Mouse (Mus musculus) lung, embryonic 16.5 days (tissue): Measurements from ENCODE around the gene Wdr24. TPM values are rescaled to one million over a fixed set of nuclear protein-coding genes. Genes with fewer than 3 reads are reported as not detected.

ENCODE experiments used
- ATAC-seq: fragments of 200-750 bp; cut with Nextera tagmentation; 2 replicates; pipeline ENCODE4 v1.8.0; 2017; ENCODE audit warnings: low read depth, mild to moderate bottlenecking, moderate library complexity
- H3K27ac ChIP-seq: fragments of 300-500 bp; sonication (generic); 2 replicates; pipeline ENCODE4 v1.5.1; 2014; ENCODE audit warnings: mild to moderate bottlenecking, control low read depth, low read length
- H3K27me3 ChIP-seq: fragments of 300-500 bp; sonication (generic); 2 replicates; pipeline ENCODE4 v1.6.1; 2014; ENCODE audit warnings: low read depth, low read length, mixed read lengths; ENCODE audit not compliant: control insufficient read depth, insufficient read depth
- H3K36me3 ChIP-seq: fragments of 300-500 bp; sonication (generic); 2 replicates; pipeline ENCODE4 v1.6.1; 2014; ENCODE audit warnings: low read length; ENCODE audit not compliant: control insufficient read depth, insufficient read depth
- H3K4me1 ChIP-seq: fragments of 300-500 bp; sonication (generic); replicated peaks from 2 replicates; pipeline ENCODE4 v1.6.1; 2014; ENCODE audit warnings: low read length, mixed read lengths; ENCODE audit not compliant: control insufficient read depth, insufficient read depth
- H3K4me2 ChIP-seq: fragments of 300-500 bp; sonication (generic); 2 replicates; pipeline ENCODE4 v1.6.1; 2014; ENCODE audit warnings: low read depth, low read length, control low read depth
- H3K4me3 ChIP-seq: fragments of 300-500 bp; sonication (generic); 2 replicates; pipeline ENCODE4 v1.5.1; 2014; ENCODE audit warnings: mild to moderate bottlenecking, low read length, control low read depth
- H3K9ac ChIP-seq: fragments of 300-500 bp; sonication (generic); 2 replicates; pipeline ENCODE4 v1.6.1; 2014; ENCODE audit warnings: low read length, control low read depth
- H3K9me3 ChIP-seq: fragments of 300-500 bp; sonication (generic); 2 replicates; pipeline ENCODE4 v1.6.1; 2016; ENCODE audit warnings: low read length; ENCODE audit not compliant: control insufficient read depth
- WGBS: fragments of 180-500 bp; shearing (Covaris S2); extraction: QIAGEN DNeasy Blood & Tissue Kit; methylation state at CpG from one replicate; pipeline ENCODE4 v1.1.7; 2014; 5-methylcytosine and 5-hydroxymethylcytosine counted together
- polyA plus RNA-seq: library from polyadenylated mRNA; unstranded; fragments of >200 nt; fragmentation: Nextera tagmentation; extraction: Ambion mirVana; gene quantifications from 2 replicates; pipeline ENCODE4 v1.2.1, GENCODE M21; 2015

The Wdr24 gene
- polyA plus RNA-seq, 1 experiment from 2014 or later: 28.5 TPM

- Histone ChIP-seq H3K4me1 (peaks cover 56% of the 10 kb centered on the region), H3K27ac (0 out of 2 replicates have a peak overlapping the region, but pooled peaks have one; percentile 24), H3K4me3 (peak overlapping the region; percentile 85), H3K9ac (peak overlapping the region; percentile 85), H3K27me3 (no peaks in the 10 kb centered on the region), H3K36me3 (peaks cover 24% of the 10 kb centered on the region), H3K9me3 (no peaks in the 10 kb centered on the region), H3K4me2 (peak overlapping the region; percentile 80)
- no peak for ATAC-seq
- 76% methylated on average over 12 of the region's 12 CpGs for WGBS
These were observed 11.3 kb downstream of the Wdr24 start for GRCm38 (mm10) chr17:25834595-25835222.

DNA sequence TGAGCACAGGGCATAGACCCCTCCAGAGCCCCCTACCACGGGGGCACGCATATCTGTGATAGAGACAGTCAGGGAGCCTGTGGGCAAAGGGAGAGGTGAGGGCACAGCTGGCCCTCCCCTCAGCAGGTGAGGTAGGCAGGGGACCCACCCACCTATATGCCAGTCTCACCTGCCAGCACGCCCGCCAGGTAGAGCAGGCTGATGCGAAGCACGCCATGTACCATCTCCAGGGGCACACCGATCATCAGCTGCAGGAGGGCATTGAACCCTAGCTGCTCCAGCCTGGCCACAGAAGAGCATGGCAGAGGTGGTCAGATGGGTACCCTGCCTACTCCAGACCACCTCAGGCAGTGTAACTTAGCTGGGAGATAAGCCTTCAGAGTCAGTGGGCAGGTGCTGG lies 11.9 kb downstream of the Wdr24 start:
- WGBS: 88% methylated on average over 7 of the region's 7 CpGs
- H3K36me3 ChIP-seq: peaks cover 28% of the 10 kb centered on the region
- H3K9me3 ChIP-seq: no peaks in the 10 kb centered on the region
- H3K4me1 ChIP-seq: peaks cover 52% of the 10 kb centered on the region
- no peaks in the 10 kb centered on the region for H3K27me3 ChIP-seq
- H3K27ac ChIP-seq: no peak overlapping the region
- no peak overlapping the region for H3K4me3 ChIP-seq
- no peak overlapping the region for H3K9ac ChIP-seq
- H3K4me2 ChIP-seq: no peak overlapping the region
- ATAC-seq: no peak

GRCm38 (mm10) chr17:25835816-25836215 lies 12.4 kb downstream of the Wdr24 start:
- Histone ChIP-seq H3K4me2 (no peak overlapping the region), H3K27ac (no peak overlapping the region), H3K9me3 (no peaks in the 10 kb centered on the region), H3K36me3 (peaks cover 27% of the 10 kb centered on the region), H3K27me3 (no peaks in the 10 kb centered on the region), H3K4me3 (no peak overlapping the region), H3K4me1 (peaks cover 48% of the 10 kb centered on the region), H3K9ac (no peak overlapping the region)
- no peak for ATAC-seq
- WGBS: 86% methylated on average over 16 of the region's 16 CpGs

GRCm38 (mm10) chr17:25836397-25837075 lies 13.1 kb downstream of the Wdr24 start:
- no peak for ATAC-seq

GRCm38 (mm10) chr17:25837076-25837410 lies 13.6 kb downstream of the Wdr24 start, which contains the start of gene Rhbdl1:
Rhbdl1 (minus strand) TSS chr17:25837295.
- ATAC-seq: 0 out of 2 replicates have a peak, but pooled peaks have one; percentile 2
- H3K4me1 ChIP-seq: peaks cover 35% of the 10 kb centered on the region
- WGBS: under 1% methylated on average over 29 of the region's 29 CpGs
- peak within 1 kb of the TSS; percentile 40 for H3K4me3 ChIP-seq
- no peak within 1 kb of the TSS for H3K27ac ChIP-seq
- H3K9me3 ChIP-seq: no peaks in the 10 kb centered on the region
- peak within 1 kb of the TSS; percentile 70 for H3K4me2 ChIP-seq
- peaks cover 31% of the 10 kb centered on the region for H3K36me3 ChIP-seq
- peak within 1 kb of the TSS; percentile 60 for H3K9ac ChIP-seq
- no peaks in the 10 kb centered on the region for H3K27me3 ChIP-seq

More at GRCm38 (mm10) chr17:25836397-25837075, 13.1 kb downstream of the Wdr24 start:
- H3K9ac ChIP-seq: peak overlapping the region; percentile 60
- peaks cover 40% of the 10 kb centered on the region for H3K4me1 ChIP-seq
- no peak overlapping the region for H3K27ac ChIP-seq
- peak overlapping the region; percentile 40 for H3K4me3 ChIP-seq
- 20% methylated on average over 23 of the region's 23 CpGs for WGBS
- peaks cover 27% of the 10 kb centered on the region for H3K36me3 ChIP-seq
- H3K4me2 ChIP-seq: peak overlapping the region; percentile 70
- no peaks in the 10 kb centered on the region for H3K9me3 ChIP-seq
- H3K27me3 ChIP-seq: no peaks in the 10 kb centered on the region

GRCm38 (mm10) chr17:25837533-25837932 lies 14.1 kb downstream of the Wdr24 start:
- peaks cover 34% of the 10 kb centered on the region for H3K4me1 ChIP-seq
- ATAC-seq: no peak
- H3K4me3 ChIP-seq: no peak overlapping the region
- H3K4me2 ChIP-seq: no peak overlapping the region
- no peaks in the 10 kb centered on the region for H3K9me3 ChIP-seq
- H3K36me3 ChIP-seq: peaks cover 31% of the 10 kb centered on the region
- no peaks in the 10 kb centered on the region for H3K27me3 ChIP-seq
- 47% methylated on average over 3 of the region's 3 CpGs for WGBS
- H3K9ac ChIP-seq: no peak overlapping the region
- H3K27ac ChIP-seq: no peak overlapping the region

DNA sequence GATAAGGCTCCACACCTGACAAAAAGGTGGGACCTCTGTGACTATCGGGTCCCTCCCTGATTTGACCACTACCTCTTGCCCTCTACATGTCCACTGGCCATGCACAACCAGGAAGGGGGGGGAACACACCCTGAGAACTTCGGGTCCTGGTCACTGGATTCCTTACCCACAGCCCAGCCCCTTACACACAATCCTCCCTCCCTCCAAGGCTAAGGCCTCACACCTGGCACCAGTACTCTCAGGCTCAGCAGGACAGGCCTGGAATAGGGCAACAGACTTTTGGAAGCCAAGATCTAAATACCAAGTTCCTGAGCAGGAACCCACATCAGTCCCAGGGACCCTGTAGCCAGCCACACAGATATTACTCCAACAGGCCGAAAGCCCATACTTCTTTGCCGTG lies 15.5 kb downstream of the Wdr24 start:
- WGBS: 80% methylated on average over 4 of the region's 4 CpGs
- Histone ChIP-seq H3K36me3 (peaks cover 31% of the 10 kb centered on the region), H3K4me3 (no peak overlapping the region), H3K9ac (no peak overlapping the region), H3K9me3 (no peaks in the 10 kb centered on the region), H3K27ac (no peak overlapping the region), H3K4me2 (no peak overlapping the region), H3K27me3 (no peaks in the 10 kb centered on the region), H3K4me1 (peaks cover 40% of the 10 kb centered on the region)
- no peak for ATAC-seq

DNA sequence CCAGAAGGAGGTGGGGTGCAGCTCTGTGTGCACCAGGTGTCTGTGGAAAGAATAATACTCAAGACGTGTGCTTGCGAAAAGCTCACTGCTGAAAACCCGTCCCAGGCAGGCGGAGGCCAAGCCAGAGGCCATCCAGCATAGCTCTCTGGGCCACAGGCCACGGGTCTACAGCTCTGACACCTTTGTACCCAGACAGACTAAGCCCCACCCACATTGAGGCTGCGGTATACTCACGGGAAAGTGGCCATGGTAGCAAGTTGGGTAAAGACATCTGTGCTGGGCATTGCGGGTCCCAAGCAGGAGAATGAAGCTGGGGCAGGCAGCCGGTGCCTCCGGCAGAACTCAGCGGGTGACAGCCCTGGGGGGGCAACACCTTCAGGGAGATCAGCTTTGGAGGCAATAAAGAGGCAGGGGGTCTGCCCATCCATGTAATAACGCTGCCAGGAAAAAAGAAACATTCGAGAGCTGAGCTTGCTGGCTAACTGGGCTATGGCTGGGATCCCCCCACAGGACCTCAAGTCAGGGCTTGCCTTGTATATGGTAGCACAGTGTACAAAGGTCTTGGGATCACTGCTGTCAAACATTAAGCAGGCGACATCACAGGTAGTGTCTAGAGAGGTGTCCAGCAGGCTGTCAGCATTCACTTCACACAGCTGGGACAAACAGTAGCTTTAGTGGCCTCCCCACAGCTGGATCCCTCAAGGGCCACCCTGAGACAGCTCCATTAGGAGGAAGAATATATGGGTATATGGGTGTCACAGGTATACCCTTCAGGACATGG lies 16.2 kb downstream of the Wdr24 start:
- 82% methylated on average over 14 of the region's 14 CpGs for WGBS
- no peak overlapping the region for H3K4me2 ChIP-seq
- H3K27me3 ChIP-seq: no peaks in the 10 kb centered on the region
- peaks cover 31% of the 10 kb centered on the region for H3K36me3 ChIP-seq
- H3K9me3 ChIP-seq: no peaks in the 10 kb centered on the region
- no peak for ATAC-seq
- H3K9ac ChIP-seq: no peak overlapping the region
- H3K4me1 ChIP-seq: peaks cover 32% of the 10 kb centered on the region
- H3K27ac ChIP-seq: no peak overlapping the region
- no peak overlapping the region for H3K4me3 ChIP-seq

- 95% methylated on average over 6 of the region's 6 CpGs for WGBS
- H3K4me1 ChIP-seq: peaks cover 28% of the 10 kb centered on the region
- no peaks in the 10 kb centered on the region for H3K27me3 ChIP-seq
- no peak overlapping the region for H3K4me2 ChIP-seq
- H3K9me3 ChIP-seq: no peaks in the 10 kb centered on the region
- no peak for ATAC-seq
- peaks cover 31% of the 10 kb centered on the region for H3K36me3 ChIP-seq
- no peak overlapping the region for H3K9ac ChIP-seq
- no peak overlapping the region for H3K4me3 ChIP-seq
- no peak overlapping the region for H3K27ac ChIP-seq
These were observed 17.1 kb downstream of the Wdr24 start for GRCm38 (mm10) chr17:25840519-25840918.
